Mouse (Mus musculus) stomach, postnatal 0 days (tissue): ENCODE measurements around the gene Babam2. TPM values are rescaled to one million over a fixed set of nuclear protein-coding genes. Genes with fewer than 3 reads are reported as not detected.

ENCODE experiments used
- ATAC-seq: fragments of 200-750 bp; cut with Nextera tagmentation; 2 replicates; pipeline ENCODE4 v1.8.0; 2017; ENCODE audit not compliant: low FRiP score, low TSS enrichment
- DNase-seq: peaks from one replicate; pipeline ENCODE4 v3.0.0-alpha.2; 2016; ENCODE audit warnings: low spot score
- H3K27ac ChIP-seq: fragments of 300-500 bp; sonication (generic); replicated peaks from 2 replicates; pipeline ENCODE4 v1.5.1; 2014; ENCODE audit warnings: mild to moderate bottlenecking, control low read depth
- H3K27me3 ChIP-seq: fragments of 300-500 bp; sonication (generic); 2 replicates; pipeline ENCODE4 v1.6.1; 2014; ENCODE audit warnings: low read length; ENCODE audit not compliant: control insufficient read depth, insufficient read depth
- H3K36me3 ChIP-seq: fragments of 300-500 bp; sonication (generic); 2 replicates; pipeline ENCODE4 v1.6.1; 2014; ENCODE audit warnings: low read length, mixed read lengths; ENCODE audit not compliant: control insufficient read depth, insufficient read depth
- H3K4me1 ChIP-seq: fragments of 300-500 bp; sonication (generic); replicated peaks from 2 replicates; pipeline ENCODE4 v1.6.1; 2014; ENCODE audit warnings: antibody characterized with exemption; ENCODE audit not compliant: control insufficient read depth, insufficient read depth
- H3K4me2 ChIP-seq: fragments of 300-500 bp; sonication (generic); replicated peaks from 2 replicates; pipeline ENCODE4 v1.6.1; 2014; ENCODE audit warnings: low read depth, mild to moderate bottlenecking, control low read depth, moderate library complexity
- H3K4me3 ChIP-seq: fragments of 300-500 bp; sonication (generic); 2 replicates; pipeline ENCODE4 v1.5.1; 2014; ENCODE audit warnings: low read depth, low read length, control low read depth
- H3K9ac ChIP-seq: fragments of 300-500 bp; sonication (generic); 2 replicates; pipeline ENCODE4 v1.6.1; 2014; ENCODE audit warnings: mild to moderate bottlenecking, low read length, control low read depth, mixed read lengths
- H3K9me3 ChIP-seq: fragments of 300-500 bp; sonication (generic); 2 replicates; pipeline ENCODE4 v1.6.1; 2016; ENCODE audit warnings: low read length; ENCODE audit not compliant: control insufficient read depth
- CTCF ChIP-seq: IDR thresholded peaks from 2 replicates; pipeline ENCODE4 v1.5.1; 2016; ENCODE audit warnings: antibody characterized with exemption, low read depth, mild to moderate bottlenecking, moderate library complexity
- EP300 ChIP-seq: optimal IDR thresholded peaks from 2 replicates; pipeline ENCODE3; 2016; ENCODE audit warnings: antibody characterized with exemption
- WGBS: fragments of 180-500 bp; shearing (Covaris S2); extraction: QIAGEN DNeasy Blood & Tissue Kit; methylation state at CpG from one replicate; pipeline ENCODE4 v1.1.7; 2014; 5-methylcytosine and 5-hydroxymethylcytosine counted together
- polyA plus RNA-seq: library from polyadenylated mRNA; unstranded; fragments of >200 nt; fragmentation: Nextera tagmentation; extraction: Ambion mirVana; gene quantifications from 2 replicates; pipeline ENCODE4 v1.2.1, GENCODE M21; 2015

Babam2 gene
- polyA plus RNA-seq, 1 experiment from 2014 or later: 44.9 TPM

- no peak overlapping the region; the same call in 1 of the 2 replicates for H3K27ac ChIP-seq
- H3K4me3 ChIP-seq: no peak overlapping the region
- H3K4me2 ChIP-seq: no peak overlapping the region
- no peaks in the 10 kb centered on the region for H3K4me1 ChIP-seq
- no peak overlapping the region for H3K9ac ChIP-seq
- H3K9me3 ChIP-seq: no peaks in the 10 kb centered on the region
- no peaks in the 10 kb centered on the region for H3K27me3 ChIP-seq
- no peaks in the 10 kb centered on the region for H3K36me3 ChIP-seq
- DNase-seq: no peak
- 96% methylated on average over 1 of the region's 1 CpGs for WGBS
- no peak for ATAC-seq
- TF ChIP-seq CTCF: no peak
- TF ChIP-seq EP300: no peak
Observed at GRCm38 (mm10) chr5:32052467-32052866, 355.0 kb downstream of the Babam2 start.

GRCm38 (mm10) chr5:32053476-32053875 is 356.0 kb downstream of the Babam2 start:
- Histone ChIP-seq H3K27me3 (no peaks in the 10 kb centered on the region), H3K4me1 (no peaks in the 10 kb centered on the region; the same call in 1 of the 2 replicates), H3K9me3 (no peaks in the 10 kb centered on the region), H3K4me2 (no peak overlapping the region), H3K36me3 (no peaks in the 10 kb centered on the region), H3K27ac (no peak overlapping the region), H3K9ac (no peak overlapping the region), H3K4me3 (no peak overlapping the region)
- WGBS: 72% methylated on average over 8 of the region's 8 CpGs
- DNase-seq: no peak
- no peak for TF ChIP-seq CTCF
- TF ChIP-seq EP300: no peak
- no peak for ATAC-seq

- no peaks in the 10 kb centered on the region; the same call in 1 of the 2 replicates for H3K4me1 ChIP-seq
- H3K9ac ChIP-seq: no peak overlapping the region
- DNase-seq (no peak), ATAC-seq (no peak)
- H3K27ac ChIP-seq: peak overlapping the region; percentile 20; the same call in 1 of the 2 replicates
- H3K9me3 ChIP-seq: no peaks in the 10 kb centered on the region
- no peak overlapping the region for H3K4me3 ChIP-seq
- no peaks in the 10 kb centered on the region for H3K36me3 ChIP-seq
- WGBS: 60% methylated on average over 3 of the region's 3 CpGs
- H3K27me3 ChIP-seq: no peaks in the 10 kb centered on the region
- no peak overlapping the region for H3K4me2 ChIP-seq
- TF ChIP-seq EP300: no peak
- TF ChIP-seq CTCF: no peak
Observed at GRCm38 (mm10) chr5:32055676-32056075, 358.2 kb downstream of the Babam2 start.

GRCm38 (mm10) chr5:32056126-32056525 is 358.6 kb downstream of the Babam2 start:
- DNase-seq: no peak
- no peak overlapping the region for H3K9ac ChIP-seq
- H3K4me3 ChIP-seq: no peak overlapping the region
- H3K36me3 ChIP-seq: no peaks in the 10 kb centered on the region
- ATAC-seq: no peak
- no peak overlapping the region for H3K4me2 ChIP-seq
- 31% methylated on average over 1 of the region's 1 CpGs for WGBS
- TF ChIP-seq CTCF (no peak), EP300 (no peak)
- H3K27me3 ChIP-seq: no peaks in the 10 kb centered on the region
- no peaks in the 10 kb centered on the region; the same call in 1 of the 2 replicates for H3K4me1 ChIP-seq
- H3K9me3 ChIP-seq: no peaks in the 10 kb centered on the region
- H3K27ac ChIP-seq: peak overlapping the region; percentile 20; the same call in 1 of the 2 replicates

- no peaks in the 10 kb centered on the region; the same call in 1 of the 2 replicates for H3K4me1 ChIP-seq
- no peaks in the 10 kb centered on the region for H3K27me3 ChIP-seq
- peak; percentile 51; the same call in 1 of the 2 replicates for ATAC-seq
- no peaks in the 10 kb centered on the region for H3K9me3 ChIP-seq
- H3K27ac ChIP-seq: peak overlapping the region; percentile 85
- no peak for TF ChIP-seq CTCF
- no peak for TF ChIP-seq EP300
- 0 out of 2 replicates have a peak overlapping the region, but pooled peaks have one; percentile 0 for H3K4me3 ChIP-seq
- WGBS: 18% methylated on average over 8 of the region's 8 CpGs
- DNase-seq: no peak
- H3K4me2 ChIP-seq: peak overlapping the region; percentile 31; the same call in 1 of the 2 replicates
- H3K9ac ChIP-seq: no peak overlapping the region
- no peaks in the 10 kb centered on the region for H3K36me3 ChIP-seq
Observed at GRCm38 (mm10) chr5:32058481-32059253, 361.2 kb downstream of the Babam2 start.
